Mouse (Mus musculus): ENCODE measurements around the gene Msrb3.
"Not testable (repeated sequence)": the region's sequence is repeated elsewhere in the genome, so short reads cannot be mapped to it uniquely, and the experiment has no call there.

Gene Msrb3

DNA sequence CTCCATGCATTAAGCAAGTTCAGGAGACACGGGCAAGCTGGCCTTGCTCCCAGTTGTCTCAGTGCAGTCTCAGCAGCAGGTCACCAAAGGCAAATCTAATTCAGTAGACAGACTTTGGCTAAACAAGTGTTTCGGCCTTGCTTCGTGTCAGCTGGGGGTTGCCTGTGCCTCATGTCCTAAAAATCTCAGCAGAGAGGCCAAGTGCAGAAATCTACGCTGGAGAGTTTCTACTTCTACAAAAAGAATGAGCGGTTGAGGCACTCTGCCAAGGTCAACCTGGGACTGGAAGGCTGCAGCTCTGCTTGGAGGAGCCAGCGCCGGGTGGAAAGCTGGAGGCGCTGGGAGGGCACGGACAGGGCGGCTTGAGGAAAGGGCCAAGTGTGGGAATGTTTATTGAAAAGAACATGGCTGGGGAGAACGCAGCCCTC is 147.6 kb downstream of the Msrb3 start:
- DNase-seq (ENCODE audit: low spot score in 2 of 2) = peak; percentile 67 to 73

DNA sequence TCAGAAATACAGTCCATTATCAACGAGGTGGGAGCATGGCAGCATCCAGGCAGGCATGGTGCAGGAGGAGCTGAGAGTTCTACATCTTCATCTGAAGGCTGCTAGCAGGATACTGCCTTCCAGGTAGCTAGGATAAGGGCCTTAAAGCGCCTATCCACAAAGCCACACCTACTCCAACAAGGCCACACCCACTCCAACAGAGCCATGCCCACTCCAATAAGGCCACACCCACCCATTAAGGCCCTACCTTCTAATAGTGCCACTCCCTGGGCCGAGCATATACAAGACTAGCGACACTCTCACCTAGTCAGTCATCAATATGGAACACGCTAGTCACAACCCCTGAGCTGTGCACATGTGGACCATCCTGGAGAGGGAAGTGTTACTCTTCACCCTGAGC is 149.3 kb downstream of the Msrb3 start:
- DNase-seq (ENCODE audit: low spot score in 2 of 2) = not testable (repeated sequence)

DNA sequence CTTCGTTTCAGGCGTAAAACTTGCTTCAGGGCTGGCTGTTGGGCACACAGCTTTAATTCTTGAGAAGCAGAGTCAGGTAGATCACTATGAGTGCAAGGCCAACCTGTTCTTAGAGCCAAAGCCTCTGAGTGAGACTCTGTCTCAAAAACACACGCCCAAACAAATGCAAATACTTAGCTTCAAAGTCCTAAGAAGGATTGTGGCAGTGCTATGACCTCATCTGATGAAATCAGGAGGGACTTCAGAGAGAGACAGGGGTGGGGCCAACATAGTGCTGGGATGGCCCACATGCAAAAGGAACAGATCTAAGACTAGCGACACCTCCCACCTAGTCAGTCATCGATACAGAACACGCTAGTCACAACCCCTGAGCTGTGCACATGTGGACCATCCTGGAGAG is 150.7 kb downstream of the Msrb3 start:
- no peak for DNase-seq (ENCODE audit: low spot score in 2 of 2)

DNA sequence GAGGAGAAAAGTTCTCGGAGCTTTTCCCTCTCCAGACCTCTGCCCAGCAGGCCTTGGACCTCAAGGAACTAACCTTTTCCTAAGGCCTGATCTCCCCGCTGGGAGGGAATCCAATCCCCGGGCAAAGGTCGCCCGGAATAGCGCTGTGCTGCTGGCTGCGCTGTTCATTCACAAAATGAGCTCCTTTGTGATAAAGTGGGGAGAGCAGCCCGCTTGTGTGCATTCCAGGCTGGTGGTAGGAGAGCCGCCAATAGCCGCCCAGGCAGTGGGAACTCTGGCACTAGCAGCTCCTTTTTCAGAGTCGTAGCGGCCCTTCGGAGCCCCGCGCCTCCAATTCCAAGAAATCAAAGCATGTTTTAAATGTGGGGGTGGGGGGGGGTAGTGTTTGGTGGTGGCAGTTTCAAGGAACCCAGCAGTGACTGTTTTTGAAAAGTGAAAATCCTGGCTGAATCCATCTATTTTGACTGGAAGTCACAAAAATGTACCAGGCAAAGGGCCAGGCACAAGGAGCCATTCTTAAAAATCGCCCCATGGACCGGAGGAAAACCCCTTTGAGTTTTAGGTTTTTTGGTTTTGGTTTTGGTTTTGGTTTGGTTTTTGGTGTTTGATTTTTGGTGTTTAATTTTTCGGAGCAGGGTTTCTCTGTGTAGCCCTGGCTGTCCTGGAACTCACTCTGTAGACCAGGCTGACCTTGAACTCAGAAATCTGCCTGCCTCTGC is 153.6 kb downstream of the Msrb3 start:
- DNase-seq (ENCODE audit: low spot score in 2 of 2) = peak; percentile 59 to 61

DNA sequence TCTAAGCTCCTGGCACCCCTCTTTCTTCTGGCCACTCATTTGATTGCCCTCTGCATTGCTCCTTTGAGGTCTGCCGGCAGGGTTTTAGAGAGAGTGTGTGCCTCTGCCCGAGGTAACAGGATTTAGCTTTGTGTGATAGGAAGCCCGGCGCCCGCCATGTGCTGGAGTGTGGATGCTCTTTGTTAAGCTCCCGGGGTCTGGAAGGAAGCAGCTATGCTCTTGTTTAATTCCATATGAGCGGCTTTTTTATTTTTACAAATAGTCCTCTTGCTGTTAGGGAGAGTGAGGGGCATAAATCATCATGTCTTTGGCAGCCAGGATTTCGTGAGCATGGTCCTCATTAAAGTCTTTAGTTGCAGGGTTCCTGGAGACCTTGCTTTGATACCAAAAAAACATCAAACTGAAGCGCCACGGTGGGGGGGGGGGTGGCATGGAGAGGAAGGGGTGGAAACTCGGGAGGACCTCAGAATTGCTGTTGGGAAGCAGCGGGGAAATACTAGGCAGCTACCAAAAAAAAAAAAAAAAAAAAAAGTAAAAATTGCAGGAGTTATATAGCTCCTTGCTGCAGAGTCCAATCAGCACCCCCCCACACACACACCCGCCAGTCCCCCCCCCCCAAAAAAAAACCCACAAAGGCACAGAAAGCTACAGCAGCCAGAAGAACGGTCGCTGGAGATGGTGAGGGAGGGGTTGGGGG is 154.3 kb downstream of the Msrb3 start:
- no peak for DNase-seq (ENCODE audit: low spot score in 2 of 2)

DNA sequence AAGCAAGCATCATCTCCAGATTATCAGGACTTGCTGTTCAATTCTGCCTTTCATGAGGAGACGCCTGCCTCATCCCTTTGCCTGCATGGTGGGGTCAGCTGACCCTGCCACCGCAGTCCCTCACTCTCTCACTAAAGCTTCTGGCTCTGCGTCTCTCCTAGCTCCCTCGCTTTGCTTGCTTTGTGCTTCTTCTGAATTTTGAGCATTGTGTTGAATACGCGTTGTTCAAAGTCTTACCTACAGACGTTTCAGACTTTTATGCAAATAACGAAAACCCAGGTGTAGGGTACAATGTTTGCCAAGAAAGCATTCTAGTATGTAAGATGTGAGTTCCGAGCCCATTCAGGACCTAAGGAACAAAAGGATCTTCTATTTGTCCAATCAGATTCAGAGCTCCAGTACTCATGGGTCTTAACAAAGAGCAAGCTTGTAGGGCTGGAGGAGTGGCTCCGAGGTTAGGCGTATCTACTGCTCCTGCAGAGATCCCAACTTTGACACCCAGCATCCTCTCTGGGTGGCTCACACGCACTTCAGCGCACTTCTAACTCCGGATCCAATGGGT is 162.3 kb downstream of the Msrb3 start:
- DNase-seq (ENCODE audit: low spot score in 2 of 2) = no peak

DNA sequence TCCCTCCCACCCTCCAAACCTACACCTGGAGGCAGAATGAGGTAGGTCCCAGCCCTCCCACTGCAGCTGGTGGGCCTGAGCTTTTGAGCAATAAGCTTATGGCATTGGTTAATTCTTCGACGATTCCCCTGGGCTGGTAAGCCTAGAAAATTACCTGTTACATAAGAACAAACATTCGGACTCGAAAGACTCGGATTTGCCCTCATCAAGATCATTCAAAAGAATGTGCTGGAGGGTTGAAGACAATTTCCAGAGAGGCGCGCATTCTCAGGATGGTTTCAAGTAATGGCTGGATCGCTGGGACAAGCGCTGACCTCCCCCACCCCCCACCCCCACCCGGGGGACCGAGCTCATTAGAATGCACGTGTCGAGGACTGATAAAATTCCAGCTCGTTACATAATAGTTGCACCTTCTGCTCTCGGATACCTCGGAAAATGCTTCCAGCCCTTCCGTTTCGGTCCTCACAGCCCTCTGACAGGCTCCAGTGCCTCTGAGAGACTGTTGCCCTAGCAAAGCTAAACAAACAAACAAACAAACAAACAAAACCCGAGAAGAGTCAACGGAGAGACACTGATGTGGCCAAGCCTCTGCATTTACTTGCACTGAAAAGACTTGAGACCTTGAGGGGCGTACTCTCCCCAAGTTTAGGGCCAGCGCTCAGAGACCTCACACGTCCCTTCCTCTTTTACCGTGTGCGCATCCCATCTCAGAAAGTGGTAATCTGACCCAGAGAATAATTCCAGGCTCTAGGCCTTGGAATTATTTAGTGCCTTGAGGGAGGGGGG is 163.0 kb downstream of the Msrb3 start:
- DNase-seq (ENCODE audit: low spot score in 2 of 2) = no peak

DNA sequence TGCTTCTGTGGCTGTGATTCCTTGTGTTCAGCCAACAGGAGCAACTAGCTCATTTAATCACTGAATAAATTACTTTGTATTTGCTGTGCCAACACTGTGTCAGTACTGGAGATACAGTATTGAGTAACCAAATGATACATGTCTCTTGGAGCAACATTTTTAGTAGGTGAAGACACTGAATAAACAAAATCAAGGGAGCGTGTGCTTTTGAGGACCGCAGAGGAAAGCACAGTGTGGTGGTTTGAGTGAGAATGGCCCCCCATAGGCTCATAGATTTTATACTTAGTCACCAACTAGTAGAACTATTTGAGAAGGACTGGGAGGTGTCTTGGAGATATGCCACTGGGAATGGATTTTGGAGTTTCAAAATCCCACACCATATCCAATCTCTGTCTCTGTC is 164.5 kb downstream of the Msrb3 start:
- DNase-seq (ENCODE audit: low spot score in 2 of 2) = no peak
